Mouse (Mus musculus) CH12.LX (cell line): ENCODE measurements around the gene Sgtb. TPM values are rescaled to one million over a fixed set of nuclear protein-coding genes. Genes with fewer than 3 reads are reported as not detected.

ENCODE experiments used
- DNase-seq: peaks from one replicate; pipeline ENCODE4 v3.0.0-alpha.2; 2013; ENCODE audit errors: extremely low read depth
- H3K27ac ChIP-seq: 2 replicates; pipeline ENCODE4 v1.5.1; 2012; ENCODE audit warnings: low read depth, mild to moderate bottlenecking, control low read depth, moderate library complexity; ENCODE audit not compliant: insufficient read depth
- H3K27me3 ChIP-seq: replicated peaks from 2 replicates; pipeline ENCODE3; 2012; ENCODE audit warnings: inconsistent platforms
- H3K36me3 ChIP-seq, 2 experiments: replicated peaks in 1 of 2; 2 replicates each; pipeline versions ENCODE3 to v1.6.1; 2012; ENCODE audit warnings: inconsistent platforms in 1 of 2, low read length in 1 of 2, mild to moderate bottlenecking in 1 of 2, mixed read lengths in 1 of 2, moderate library complexity in 1 of 2; ENCODE audit not compliant: control insufficient read depth in 1 of 2, insufficient read depth in 1 of 2
- H3K4me1 ChIP-seq, 2 experiments: 2 replicates each; pipeline ENCODE4 v1.6.1; 2012; ENCODE audit warnings: inconsistent platforms in 1 of 2, moderate library complexity in 1 of 2; ENCODE audit not compliant: insufficient read depth in 2 of 2, control insufficient read depth in 1 of 2
- H3K4me2 ChIP-seq: 2 replicates; pipeline ENCODE4 v1.6.1; 2012; ENCODE audit warnings: low read depth, mild to moderate bottlenecking, control low read depth; ENCODE audit not compliant: poor library complexity, insufficient read depth, severe bottlenecking
- H3K4me3 ChIP-seq, 3 experiments: fragments of 150-350 bp in 1 of 3; sonication (generic) in 1 of 3; replicated peaks in 1 of 3; 2 replicates each; pipeline versions ENCODE3 to v1.5.1; 2011 to 2012; ENCODE audit warnings: low read depth in 2 of 3, low read length in 2 of 3, mild to moderate bottlenecking in 2 of 3, moderate library complexity in 2 of 3, control low read depth in 1 of 3, improper control_type of control experiment in 1 of 3, inconsistent platforms in 1 of 3, mixed read lengths in 1 of 3; ENCODE audit not compliant: poor library complexity in 1 of 3
- H3K79me2 ChIP-seq: replicated peaks from 2 replicates; pipeline ENCODE4 v1.6.1; 2012; ENCODE audit warnings: mild to moderate bottlenecking, moderate library complexity; ENCODE audit not compliant: control insufficient read depth, poor library complexity, insufficient read depth, severe bottlenecking; ENCODE audit errors: extremely low read depth
- H3K9ac ChIP-seq: 2 replicates; pipeline ENCODE4 v1.6.1; 2012; ENCODE audit warnings: low read depth, mild to moderate bottlenecking, control low read depth, moderate library complexity; ENCODE audit not compliant: insufficient read depth
- H3K9me3 ChIP-seq: replicated peaks from 2 replicates; pipeline ENCODE3; 2012; ENCODE audit warnings: low read length, inconsistent platforms, mixed read lengths
- BHLHE40 ChIP-seq: IDR thresholded peaks from 2 replicates; pipeline ENCODE4 v1.6.1; 2011; ENCODE audit warnings: mild to moderate bottlenecking, low read depth, low read length, improper control_type of control experiment
- CTCF ChIP-seq, 2 experiments: IDR thresholded peaks in 1 of 2; conservative IDR thresholded peaks in 1 of 2; 2 replicates each; pipeline ENCODE4 v1.5.1; 2011 to 2012; ENCODE audit warnings: low read depth in 2 of 2, low read length in 2 of 2, improper control_type of control experiment in 1 of 2, inconsistent platforms in 1 of 2, mild to moderate bottlenecking in 1 of 2, moderate library complexity in 1 of 2
- E2F4 ChIP-seq: IDR thresholded peaks from 2 replicates; pipeline ENCODE4 v1.6.1; 2011; ENCODE audit warnings: low read depth, low read length, improper control_type of control experiment; ENCODE audit not compliant: insufficient replicate concordance
- ELF1 ChIP-seq: IDR thresholded peaks from 2 replicates; pipeline ENCODE4 v1.6.1; 2014; ENCODE audit warnings: low read depth, mild to moderate bottlenecking, inconsistent platforms, low read length, improper control_type of control experiment
- GABPA ChIP-seq: IDR thresholded peaks from 2 replicates; pipeline ENCODE4 v1.6.1; 2012; ENCODE audit warnings: low read depth, low read length, improper control_type of control experiment, inconsistent platforms; ENCODE audit not compliant: insufficient replicate concordance
- HCFC1 ChIP-seq: IDR thresholded peaks from 2 replicates; pipeline ENCODE4 v1.6.1; 2012; ENCODE audit warnings: low read depth, mild to moderate bottlenecking, inconsistent platforms, low read length, improper control_type of control experiment
- IRF4 ChIP-seq: IDR thresholded peaks from 2 replicates; pipeline ENCODE4 v1.6.1; 2014; ENCODE audit warnings: low read depth, mild to moderate bottlenecking, inconsistent platforms, low read length, improper control_type of control experiment
- JUN ChIP-seq: IDR thresholded peaks from 2 replicates; pipeline ENCODE4 v1.6.1; 2011; ENCODE audit warnings: low read depth, mild to moderate bottlenecking, low read length, improper control_type of control experiment, moderate library complexity; ENCODE audit not compliant: insufficient read depth
- KAT2A ChIP-seq: IDR thresholded peaks from 2 replicates; pipeline ENCODE4 v1.6.1; 2012; ENCODE audit warnings: low read length, improper control_type of control experiment, inconsistent platforms; ENCODE audit not compliant: insufficient replicate concordance
- MEF2A ChIP-seq: IDR thresholded peaks from 2 replicates; pipeline ENCODE4 v1.6.1; 2014; ENCODE audit warnings: low read depth, mild to moderate bottlenecking, inconsistent platforms, low read length, improper control_type of control experiment, borderline replicate concordance
- NELFE ChIP-seq: IDR thresholded peaks from 2 replicates; pipeline ENCODE4 v1.6.1; 2011; ENCODE audit warnings: low read depth, low read length, improper control_type of control experiment
- NRF1 ChIP-seq: IDR thresholded peaks from 2 replicates; pipeline ENCODE4 v1.6.1; 2014; ENCODE audit warnings: low read depth, mild to moderate bottlenecking, inconsistent platforms, low read length, improper control_type of control experiment, moderate library complexity
- PAX5 ChIP-seq: IDR thresholded peaks from 2 replicates; pipeline ENCODE4 v1.6.1; 2012; ENCODE audit warnings: low read length, inconsistent platforms, mixed read lengths
- POLR2A ChIP-seq: IDR thresholded peaks from 2 replicates; pipeline ENCODE4 v1.6.1; 2011; ENCODE audit warnings: low read depth, mild to moderate bottlenecking, improper control_type of control experiment, low read length
- RAD21 ChIP-seq: IDR thresholded peaks from 2 replicates; pipeline ENCODE4 v1.6.1; 2011; ENCODE audit warnings: low read depth, mild to moderate bottlenecking, low read length, improper control_type of control experiment, moderate library complexity
- RCOR1 ChIP-seq: conservative IDR thresholded peaks from 2 replicates; pipeline ENCODE4 v1.6.1; 2012; ENCODE audit warnings: low read depth, mild to moderate bottlenecking, inconsistent platforms, low read length, improper control_type of control experiment
- SMC3 ChIP-seq: IDR thresholded peaks from 2 replicates; pipeline ENCODE4 v1.6.1; 2011; ENCODE audit warnings: low read depth, low read length, improper control_type of control experiment
- TBP ChIP-seq: conservative IDR thresholded peaks from 2 replicates; pipeline ENCODE4 v1.6.1; 2011; ENCODE audit warnings: low read depth, low read length, improper control_type of control experiment
- TCF12 ChIP-seq: IDR thresholded peaks from 2 replicates; pipeline ENCODE4 v1.6.1; 2014; ENCODE audit warnings: low read depth, mild to moderate bottlenecking, inconsistent platforms, low read length, improper control_type of control experiment
- USF2 ChIP-seq: conservative IDR thresholded peaks from 2 replicates; pipeline ENCODE4 v1.6.1; 2011; ENCODE audit warnings: low read depth, low read length, improper control_type of control experiment
- ZC3H11A ChIP-seq: IDR thresholded peaks from 2 replicates; pipeline ENCODE4 v1.6.1; 2012; ENCODE audit warnings: low read depth, mild to moderate bottlenecking, inconsistent platforms, low read length, improper control_type of control experiment
- ZMIZ1 ChIP-seq: IDR thresholded peaks from 2 replicates; pipeline ENCODE4 v1.6.1; 2012; ENCODE audit warnings: low read depth, mild to moderate bottlenecking, inconsistent platforms, low read length, improper control_type of control experiment
- ZNF384 ChIP-seq: IDR thresholded peaks from 2 replicates; pipeline ENCODE4 v1.6.1; 2012; ENCODE audit warnings: low read depth, low read length, improper control_type of control experiment, inconsistent platforms
- dilution Hi-C: fragments of 300-500 bp; cut with MboI; formaldehyde crosslinking; loops from 2 replicates; pipeline ENCODE4 v1.14.3; 2020; ENCODE audit warnings: low sequenced_read_pairs; ENCODE audit not compliant: extremely low pct_unique_long_range_greater_than_20kb, extremely low pct_ligation_motif_present
- in situ Hi-C: fragments of 300-500 bp; cut with MboI; formaldehyde crosslinking; loops from 3 replicates; pipeline ENCODE4 v1.14.3; 2019; ENCODE audit warnings: low sequenced_read_pairs, low pct_ligation_motif_present, low pct_unique_long_range_greater_than_20kb, mixed read lengths
- polyA plus RNA-seq: library from polyadenylated mRNA; unstranded; fragments of >175 nt; gene quantifications from 2 replicates; pipeline ENCODE4 v1.2.1, GENCODE M21; 2012; ENCODE audit warnings: low read depth; ENCODE audit not compliant: insufficient read length
- total RNA-seq, 2 experiments: library from RNA; depleted of rRNA; stranded (reverse); fragments of 300-350 nt in 1 of 2; fragments of >200 nt in 1 of 2; gene quantifications; 2 replicates each; pipeline ENCODE4 v1.2.3; 2012 to 2014

The Sgtb gene
- total and polyA plus RNA-seq, 3 experiments = 3.1 to 5.0 (median 3.5) TPM

GRCm38 (mm10) chr13:104155106-104155505 is 45.6 kb downstream of the Sgtb start:
- Histone ChIP-seq H3K4me1 (no peaks in the 10 kb centered on the region; a peak in 1 of 4 replicates), H3K27me3 (no peaks in the 10 kb centered on the region), H3K79me2 (no peaks in the 10 kb centered on the region; the same call in 1 of the 2 replicates), H3K9me3 (no peaks in the 10 kb centered on the region), H3K4me3 (no peak overlapping the region), H3K9ac (no peak overlapping the region), H3K27ac (no peak overlapping the region), H3K4me2 (no peak overlapping the region), H3K36me3 (peaks cover 29 to 62% of the 10 kb centered on the region in 2 experiments)
- in situ Hi-C loops = no loop called here
- no peak for DNase-seq
- dilution Hi-C loops = no loop called here
- TF ChIP-seq SMC3 (no peak), RCOR1 (no peak), MEF2A (no peak), TCF12 (no peak), TBP (no peak), ZC3H11A (no peak), NRF1 (no peak), IRF4 (no peak), JUN (no peak), POLR2A (no peak), RAD21 (no peak), KAT2A (no peak), ZNF384 (no peak), CTCF (conservative IDR thresholded peaks at IDR 0.05 in 1 of 2, IDR thresholded peaks at IDR 0.05 in 1 of 2; ENCODE audit: low read depth in 2 of 2, low read length in 2 of 2) (no peak), E2F4 (no peak), ELF1 (no peak), BHLHE40 (no peak)

GRCm38 (mm10) chr13:104155686-104156085 is 46.1 kb downstream of the Sgtb start:
- Histone ChIP-seq H3K79me2 (no peaks in the 10 kb centered on the region; the same call in 1 of the 2 replicates), H3K4me1 (no peaks in the 10 kb centered on the region; a peak in 1 of 4 replicates), H3K36me3 (peaks cover 33 to 63% of the 10 kb centered on the region in 2 experiments), H3K4me3 (no peak overlapping the region), H3K27me3 (no peaks in the 10 kb centered on the region), H3K9ac (no peak overlapping the region), H3K27ac (no peak overlapping the region), H3K4me2 (no peak overlapping the region), H3K9me3 (no peaks in the 10 kb centered on the region)
- in situ Hi-C loops = no loop called here
- TF ChIP-seq RCOR1 = no peak
- no peak for TF ChIP-seq ZMIZ1
- no peak for TF ChIP-seq HCFC1
- TF ChIP-seq USF2 = no peak
- TF ChIP-seq NRF1 = no peak
- TF ChIP-seq JUN = no peak
- TF ChIP-seq SMC3 = no peak
- no peak for TF ChIP-seq ELF1
- no peak for TF ChIP-seq GABPA
- no peak for TF ChIP-seq ZC3H11A
- TF ChIP-seq NELFE = no peak
- TF ChIP-seq PAX5 = no peak
- dilution Hi-C loops = no loop called here
- DNase-seq = no peak
